10 mouse cellular contexts compared by ENCODE assay signal in genomic region chr4:139684639-139685017, GRCm38 (mm10). TPM values are rescaled to one million over a fixed set of nuclear protein-coding genes. Genes with fewer than 3 reads are reported as not detected.
DNase-seq lines count a peak whose midpoint lies in the region; ATAC-seq and TF ChIP-seq lines count a peak whose summit lies in the region.
"Had no signal": no experiment of that assay in that cellular context is flagged by ENCODE, and none has a peak within 500 bp of the region (broad histone marks: within the 10 kb centered on the region; RNA-seq: fewer than 3 reads in every experiment).

No protein-coding gene starts in this region.

- H3K27ac ChIP-seq in neural tube, embryonic 15.5 days (replicated peaks), result no peak overlapping the region
- no peak overlapping the region for H3K27ac ChIP-seq in forebrain, embryonic 14.5 days (ENCODE audit: low read depth, low read length)
- H3K27ac ChIP-seq in lung, postnatal 0 days (ENCODE audit: low read length), result no peak overlapping the region
- H3K27ac ChIP-seq: neural tube, embryonic 13.5 days had no signal

- no peak overlapping the region for H3K4me3 ChIP-seq in neural tube, embryonic 15.5 days (replicated peaks)
- H3K4me3 ChIP-seq in forebrain, embryonic 14.5 days (ENCODE audit: low read depth, low read length), result no peak overlapping the region
- H3K4me3 ChIP-seq in lung, postnatal 0 days (ENCODE audit: low read depth, low read length), result no peak overlapping the region
- H3K4me3 ChIP-seq: neural tube, embryonic 13.5 days had no signal

- no peaks in the 10 kb centered on the region for H3K9me3 ChIP-seq in neural tube, embryonic 15.5 days (replicated peaks)
- no peaks in the 10 kb centered on the region for H3K9me3 ChIP-seq in forebrain, embryonic 14.5 days (replicated peaks; ENCODE audit: control insufficient read depth, low read length)
- no peaks in the 10 kb centered on the region; the same call in 1 of the 2 replicates for H3K9me3 ChIP-seq in lung, postnatal 0 days (ENCODE audit: low read length)

- H3K9ac ChIP-seq in neural tube, embryonic 15.5 days (replicated peaks), result no peak overlapping the region
- no peak overlapping the region for H3K9ac ChIP-seq in forebrain, embryonic 14.5 days (ENCODE audit: low read length)
- H3K9ac ChIP-seq in lung, postnatal 0 days (replicated peaks; ENCODE audit: low read depth), result no peak overlapping the region
- H3K9ac ChIP-seq: neural tube, embryonic 13.5 days had no signal

- no peaks in the 10 kb centered on the region for H3K36me3 ChIP-seq in neural tube, embryonic 15.5 days
- no peaks in the 10 kb centered on the region for H3K36me3 ChIP-seq in forebrain, embryonic 14.5 days (ENCODE audit: control insufficient read depth, insufficient read depth, low read length)
- no peaks in the 10 kb centered on the region for H3K36me3 ChIP-seq in lung, postnatal 0 days (ENCODE audit: insufficient read depth, low read length)
- H3K36me3 ChIP-seq: neural tube, embryonic 13.5 days had no signal

- no peak overlapping the region for H3K4me2 ChIP-seq in neural tube, embryonic 15.5 days
- no peak overlapping the region for H3K4me2 ChIP-seq in forebrain, embryonic 14.5 days (ENCODE audit: low read length)
- no peak overlapping the region for H3K4me2 ChIP-seq in lung, postnatal 0 days (replicated peaks; ENCODE audit: low read depth, low read length)
- H3K4me2 ChIP-seq: neural tube, embryonic 13.5 days had no signal

- no peak for ATAC-seq in neural tube, embryonic 15.5 days (ENCODE audit: low FRiP score)
- ATAC-seq in forebrain, embryonic 14.5 days, result 0 out of 2 replicates have a peak, but pooled peaks have one; percentile 44
- ATAC-seq in lung, postnatal 0 days, result no peak
- no peak for ATAC-seq in inflammation-experienced regulatory T-cells, adult 6 months

- 12% methylated on average over 3 of the region's 3 CpGs for WGBS in neural tube, embryonic 15.5 days
- WGBS in forebrain, embryonic 14.5 days, result 6% methylated on average over 3 of the region's 3 CpGs
- 15% methylated on average over 3 of the region's 3 CpGs for WGBS in lung, postnatal 0 days

- no peaks in the 10 kb centered on the region for H3K27me3 ChIP-seq in neural tube, embryonic 15.5 days (replicated peaks)
- H3K27me3 ChIP-seq in forebrain, embryonic 14.5 days (replicated peaks; ENCODE audit: control insufficient read depth, insufficient read depth, low read length), result no peaks in the 10 kb centered on the region
- H3K27me3 ChIP-seq in lung, postnatal 0 days (replicated peaks; ENCODE audit: insufficient read depth, low read length), result no peaks in the 10 kb centered on the region
- H3K27me3 ChIP-seq: neural tube, embryonic 13.5 days had no signal

- H3K4me1 ChIP-seq in neural tube, embryonic 15.5 days, result 0 out of 2 replicates have a peak, but pooled peaks cover 1% of the 10 kb centered on the region
- no peaks in the 10 kb centered on the region for H3K4me1 ChIP-seq in forebrain, embryonic 14.5 days (ENCODE audit: control insufficient read depth, insufficient read depth, low read length)
- H3K4me1 ChIP-seq in lung, postnatal 0 days (ENCODE audit: insufficient read depth, low read depth, low read length), result no peaks in the 10 kb centered on the region

- no peak for TF ChIP-seq EP300 in lung, postnatal 0 days (IDR thresholded peaks at IDR 0.05)

- DNase-seq in neural tube, embryonic 10.5 days (ENCODE audit: extremely low spot score, low spot score), result peak; percentile 87
- DNase-seq in adrenal gland, postnatal 36 days, result peak; percentile 71 to 76
- peak; percentile 79 for DNase-seq in forebrain, embryonic 14.5 days (ENCODE audit: low spot score)
- DNase-seq in layer of hippocampus, adult 11-12 months (ENCODE audit: low spot score), result peak; percentile 73
- peak; percentile 36 for DNase-seq in lung, postnatal 0 days (ENCODE audit: low spot score)
- peak; percentile 23 to 33 for DNase-seq in right cerebral cortex, postnatal 36 days (ENCODE audit: low spot score in 2 of 2)

- TF ChIP-seq CTCF in lung, postnatal 0 days (IDR thresholded peaks at IDR 0.05), result peak; percentile 83

RNA-seq across cellular contexts. Expression of gene Tas1r2, which starts 31.3 kb away (rescaled TPM):
- polyA plus RNA-seq in neural tube, embryonic 15.5 days (2015; fragmentation: Nextera tagmentation; extraction: Ambion mirVana), result not detected in 2 replicates
- total RNA-seq in adrenal gland, postnatal 36 days (2021), result not detected
- polyA plus RNA-seq in forebrain, embryonic 14.5 days (2014; fragmentation: Nextera tagmentation; extraction: Ambion mirVana), result not detected in 2 replicates
- polyA plus RNA-seq in lung, postnatal 0 days (2015; fragmentation: Nextera tagmentation; extraction: Ambion mirVana), result not detected in 2 replicates
- not detected for polyA plus RNA-seq in inflammation-experienced regulatory T-cells, adult 6 months (2017; shearing (Covaris generic))
- total RNA-seq: gastrocnemius, postnatal 4 days had no signal
- polyA plus RNA-seq: neural tube, embryonic 13.5 days had no signal

Comparison
In these comparisons a context has a peak if more than half of its experiments do, and no peak if none do; other contexts are left out.
1. DNase-seq: peak in every context shown above with its lines; median percentile 87 in neural tube, embryonic 10.5 days; 79 in forebrain, embryonic 14.5 days; 74 in adrenal gland, postnatal 36 days; 73 in layer of hippocampus, adult 11-12 months; 36 in lung, postnatal 0 days; 28 in right cerebral cortex, postnatal 36 days.